Mouse (Mus musculus) c-Kit-positive CD71-positive TER-119-negative erythroid progenitor cells, embryonic 14.5 days (primary cell): ENCODE measurements around the gene Rwdd3.

Experiments
- DNase-seq: peaks from one replicate; pipeline ENCODE4 v3.0.0-alpha.2; 2013; ENCODE audit warnings: low read depth

Gene Rwdd3

DNA sequence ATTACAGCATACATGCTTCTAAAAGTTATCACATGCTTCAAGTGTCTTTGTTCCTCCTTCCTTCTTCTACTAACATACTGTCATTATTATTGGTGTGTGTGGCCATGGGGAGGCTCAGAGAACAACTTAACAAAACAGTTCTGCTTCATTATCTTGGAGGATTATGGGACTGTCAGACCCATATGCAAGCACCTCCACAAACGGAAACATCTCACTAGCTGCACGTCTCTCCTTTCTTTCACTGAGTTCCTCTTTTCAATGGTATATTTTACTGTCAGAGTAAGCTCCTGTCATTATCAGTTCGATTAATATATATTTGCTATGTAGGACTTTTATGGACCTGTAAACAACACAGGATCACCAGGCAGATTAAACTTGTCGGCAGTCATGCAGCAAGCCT, 11.1 kb downstream of the Rwdd3 start:
- no peak for DNase-seq

DNA sequence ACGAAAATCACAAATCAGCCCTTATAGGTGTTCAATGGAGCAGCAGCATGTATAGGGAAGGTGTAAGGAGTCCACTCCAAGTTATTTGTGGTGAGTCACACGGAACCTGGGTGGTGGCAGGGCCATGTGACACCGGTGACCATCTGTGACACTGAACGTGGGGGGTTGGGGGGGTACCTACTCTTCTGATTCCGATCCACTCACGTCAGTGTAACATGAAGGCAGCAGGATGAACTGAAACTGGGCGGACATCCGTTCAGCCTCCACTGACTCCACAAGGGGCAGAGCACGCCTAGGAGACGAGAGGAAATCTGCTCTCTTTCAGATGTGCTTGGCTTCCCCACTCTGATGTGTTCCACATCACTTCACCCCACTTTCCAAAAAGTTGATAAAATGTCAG, 11.9 kb downstream of the Rwdd3 start:
- no peak for DNase-seq

DNA sequence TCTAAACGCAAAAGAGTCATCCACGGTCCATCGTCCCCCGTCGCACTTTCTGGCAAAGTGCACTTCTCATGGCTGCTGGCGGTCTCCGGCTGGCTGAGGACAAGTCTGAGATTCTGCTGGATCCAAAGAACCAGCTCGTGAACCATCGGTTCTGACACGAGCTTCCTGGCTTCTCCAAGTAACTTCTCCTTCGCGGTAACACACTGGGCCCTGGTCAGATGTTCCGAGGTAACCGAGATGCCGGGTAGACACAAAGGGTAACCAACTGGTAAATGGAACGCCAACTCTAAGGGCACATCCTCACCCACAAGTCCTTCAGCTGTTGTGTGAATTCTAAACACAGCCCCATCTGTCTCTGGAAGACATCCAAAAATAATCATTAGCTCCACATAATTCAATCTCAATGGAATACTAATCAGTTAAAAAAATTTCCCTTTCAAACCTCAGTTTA, 12.6 kb downstream of the Rwdd3 start:
- no peak for DNase-seq

DNA sequence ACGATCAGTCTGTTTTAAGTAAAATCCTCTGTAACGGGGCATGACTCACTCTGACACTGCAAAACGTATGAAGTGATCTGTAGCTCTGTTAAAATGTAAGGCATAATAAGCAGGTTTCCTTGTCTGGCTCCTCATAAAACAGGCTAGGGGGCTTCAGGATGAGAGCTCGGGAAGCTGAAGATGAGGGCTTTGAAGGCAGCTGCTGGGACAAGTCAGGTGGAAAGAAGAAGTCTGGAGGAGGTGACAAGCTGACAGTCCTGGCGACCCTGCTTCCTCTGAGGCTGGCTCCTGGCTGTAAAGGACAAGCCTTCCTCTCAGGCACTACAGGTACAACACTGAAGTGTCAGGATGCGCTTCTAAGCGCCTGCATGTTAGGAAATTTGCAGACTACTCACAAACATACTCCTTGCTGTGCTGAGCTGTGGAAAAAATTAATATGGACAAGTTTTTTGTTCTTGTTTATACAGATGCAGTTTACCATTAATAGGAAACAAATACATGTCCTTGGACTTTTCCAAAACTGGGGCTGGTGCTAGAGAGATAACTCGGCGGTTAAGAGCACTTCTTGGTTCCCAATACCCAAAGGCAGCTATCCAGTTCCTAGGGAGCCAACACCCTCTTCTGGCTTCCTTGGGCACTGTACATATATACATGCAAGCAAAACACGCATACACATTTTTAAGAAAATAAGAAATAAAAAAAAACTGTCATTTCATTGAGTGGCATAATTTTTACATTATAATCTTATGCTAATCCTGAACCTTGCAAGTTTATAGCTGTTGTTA, 13.8 kb downstream of the Rwdd3 start:
- no peak for DNase-seq

DNA sequence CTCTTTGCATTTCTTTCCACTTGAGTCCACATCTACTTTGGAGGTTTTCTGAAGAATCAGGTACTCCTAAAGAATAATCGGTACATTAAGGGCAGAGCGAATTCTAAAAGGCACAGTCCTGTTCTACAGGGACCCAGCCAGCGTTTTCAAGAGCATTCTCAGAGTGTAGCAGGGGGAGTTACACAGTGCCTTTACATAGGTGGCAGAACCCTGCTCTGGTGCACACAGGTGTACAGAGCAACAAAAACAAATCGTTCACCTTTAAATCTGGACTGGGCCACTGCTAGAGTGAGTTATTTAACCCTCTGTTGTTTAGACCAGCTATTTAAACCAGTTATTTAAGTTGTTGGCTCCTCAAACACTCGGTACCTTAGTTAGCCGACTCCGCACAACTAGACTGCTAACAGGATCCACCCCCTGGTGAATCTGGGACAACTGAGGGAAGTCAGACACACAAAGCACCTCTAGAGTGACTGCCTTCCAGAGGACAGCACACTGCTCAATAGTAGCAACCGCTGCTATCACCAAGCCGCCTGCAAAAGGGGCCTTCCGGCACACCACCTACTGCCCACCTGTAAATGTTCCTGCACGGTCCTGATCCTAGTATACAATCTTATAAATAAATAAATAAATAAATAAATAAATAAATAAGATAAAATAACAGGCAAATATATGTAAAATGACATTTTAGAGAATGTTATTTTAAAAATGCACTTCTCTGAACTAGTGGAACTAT, 14.9 kb downstream of the Rwdd3 start:
- DNase-seq: no peak

DNA sequence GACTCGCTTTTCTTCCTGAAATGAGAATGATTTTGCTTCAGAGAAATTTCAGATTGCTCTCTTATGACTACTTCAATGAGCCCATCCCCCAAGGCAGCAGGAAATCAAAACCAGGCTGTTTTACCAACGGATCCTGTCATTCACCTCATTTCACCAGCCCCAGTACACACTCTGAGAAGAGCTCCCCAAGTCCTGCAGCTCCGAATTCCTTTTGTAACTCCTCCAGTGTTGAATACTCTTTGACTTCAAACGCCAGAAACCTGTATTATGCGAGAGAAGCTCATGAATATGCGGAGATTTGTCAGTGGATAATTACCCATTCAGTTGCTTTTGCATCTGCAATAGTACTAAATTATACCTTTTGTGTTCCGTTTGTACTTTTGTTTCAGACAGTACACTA, 15.5 kb downstream of the Rwdd3 start:
- DNase-seq: no peak

DNA sequence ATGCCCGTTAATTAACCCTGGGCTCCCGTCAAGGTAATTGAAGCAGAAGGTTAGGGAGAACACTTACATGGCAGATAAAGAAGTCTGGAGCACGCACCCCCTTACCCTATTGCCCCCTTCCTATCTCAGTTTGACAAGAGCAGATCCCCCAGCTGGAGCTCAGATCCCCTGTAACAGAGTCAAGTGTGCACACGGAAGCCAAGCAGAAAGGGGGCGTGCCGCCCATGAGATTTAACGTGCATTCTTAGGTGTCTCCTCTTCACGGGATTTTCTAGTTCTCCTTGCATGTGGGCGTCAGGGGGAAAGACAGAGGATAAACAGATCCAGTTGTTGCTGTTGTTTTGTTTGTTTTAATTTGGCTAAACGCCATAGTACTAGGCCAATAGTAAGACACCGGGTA, 37.6 kb downstream of the Rwdd3 start:
- DNase-seq: no peak

DNA sequence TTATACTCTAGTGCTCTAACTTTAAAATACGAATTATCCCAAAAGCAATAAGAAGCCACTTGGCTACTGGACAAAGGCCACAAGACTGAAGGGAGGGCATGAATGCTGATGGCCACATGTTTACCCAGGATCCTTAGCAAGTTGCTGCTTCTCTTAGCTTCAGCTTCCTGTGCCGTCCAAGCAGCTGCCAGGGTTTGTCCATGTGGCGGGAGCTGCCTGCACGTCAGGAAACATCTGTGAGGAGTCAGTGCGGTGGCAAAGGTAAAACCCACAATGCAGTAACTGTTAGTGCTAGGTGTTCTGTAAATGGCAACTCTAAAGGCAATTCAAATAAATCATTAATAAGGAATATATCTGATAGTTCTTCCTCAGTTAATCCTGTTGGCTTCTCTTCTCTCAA, 38.5 kb downstream of the Rwdd3 start:
- no peak for DNase-seq

DNA sequence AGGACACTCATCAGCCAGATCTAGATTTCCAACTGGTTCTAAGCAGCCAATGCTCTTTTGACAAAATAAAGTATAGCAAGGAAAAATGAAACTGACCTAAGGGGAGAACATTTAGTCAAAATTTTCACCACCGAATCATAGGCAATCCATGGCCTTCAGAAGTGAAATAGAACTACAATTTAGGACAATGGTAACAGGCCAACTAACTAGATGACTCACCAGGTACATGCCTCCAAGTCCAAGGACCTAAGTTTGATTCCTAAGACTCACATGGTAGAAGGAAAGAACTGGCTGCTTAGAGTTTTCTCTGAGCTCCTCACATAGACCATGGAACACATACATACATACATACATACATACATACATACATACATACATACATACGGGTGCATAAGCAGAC, 44.3 kb downstream of the Rwdd3 start:
- no peak for DNase-seq

DNA sequence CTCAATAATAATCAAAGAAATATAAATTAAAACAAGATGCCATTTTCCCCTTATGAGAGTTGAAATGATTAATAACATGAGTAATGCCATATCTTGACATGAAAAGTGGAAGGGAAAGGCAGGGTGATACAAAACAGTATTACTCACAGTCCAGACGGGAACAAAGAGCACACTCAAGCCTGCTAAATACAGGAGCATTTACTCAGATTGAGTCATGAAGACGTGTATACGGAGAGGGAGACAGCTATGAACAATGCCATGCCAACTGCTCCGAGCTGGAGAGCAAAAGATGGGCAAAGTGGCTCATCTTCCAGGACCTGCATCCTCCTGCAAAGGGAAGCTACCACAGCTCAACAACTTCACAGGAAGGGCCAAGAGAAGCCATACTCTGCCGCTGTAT, 45.0 kb downstream of the Rwdd3 start:
- no peak for DNase-seq

DNA sequence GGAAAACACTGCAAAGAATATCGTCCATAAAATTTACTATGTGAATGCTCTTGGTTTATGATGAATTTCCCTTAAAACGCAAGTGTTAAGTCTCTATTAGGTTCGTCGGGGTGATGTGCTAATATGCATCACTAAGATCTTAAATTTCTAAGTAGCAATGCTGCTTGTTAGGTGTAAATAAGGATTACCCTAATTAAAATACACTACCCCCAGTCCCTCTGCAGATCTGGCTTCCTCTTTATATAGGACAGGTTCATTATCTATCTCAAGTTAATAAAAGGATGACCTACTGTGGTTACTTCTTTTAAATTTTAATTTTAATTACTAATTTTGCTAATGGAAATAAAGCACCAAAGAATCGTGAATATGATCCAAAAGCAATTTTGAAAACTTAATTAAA, 50.4 kb downstream of the Rwdd3 start:
- no peak for DNase-seq

DNA sequence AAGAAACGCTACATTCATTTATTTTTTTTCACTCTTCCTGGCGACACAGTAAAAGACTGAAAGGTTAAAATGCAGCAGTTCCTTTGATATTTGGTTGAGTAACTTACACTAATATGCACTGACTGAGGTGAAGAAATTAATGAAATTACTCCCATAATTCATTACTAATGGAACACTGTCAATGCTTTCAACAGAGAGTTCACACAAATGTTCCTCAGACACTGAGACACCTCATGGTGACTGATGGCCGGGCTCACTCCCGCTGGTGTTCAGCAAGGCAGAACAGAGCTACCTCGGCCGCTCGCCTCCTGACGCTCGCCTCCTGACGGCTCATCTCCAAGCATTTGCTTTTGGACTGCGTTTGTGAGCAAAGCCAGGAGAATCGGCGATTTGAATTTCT, 54.9 kb downstream of the Rwdd3 start:
- DNase-seq: no peak

DNA sequence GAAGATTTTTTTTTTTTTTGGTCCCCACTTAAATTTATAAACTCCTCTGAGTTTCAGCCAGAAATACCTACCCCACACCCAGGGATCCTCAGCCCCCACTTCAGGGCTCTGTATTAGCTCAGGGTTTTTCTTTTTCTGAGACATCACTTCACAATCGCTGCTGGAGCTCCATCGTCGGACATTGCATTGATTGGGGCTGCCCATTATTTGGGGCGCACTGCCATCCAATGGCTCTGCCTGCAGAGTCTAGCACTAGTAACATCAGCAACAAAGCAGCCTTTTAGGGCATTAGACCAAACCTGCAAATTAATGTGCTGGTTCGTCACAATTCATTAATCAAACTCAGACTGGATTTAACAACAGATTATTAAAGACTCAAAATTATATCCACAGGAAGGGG, 55.4 kb downstream of the Rwdd3 start:
- DNase-seq: no peak

DNA sequence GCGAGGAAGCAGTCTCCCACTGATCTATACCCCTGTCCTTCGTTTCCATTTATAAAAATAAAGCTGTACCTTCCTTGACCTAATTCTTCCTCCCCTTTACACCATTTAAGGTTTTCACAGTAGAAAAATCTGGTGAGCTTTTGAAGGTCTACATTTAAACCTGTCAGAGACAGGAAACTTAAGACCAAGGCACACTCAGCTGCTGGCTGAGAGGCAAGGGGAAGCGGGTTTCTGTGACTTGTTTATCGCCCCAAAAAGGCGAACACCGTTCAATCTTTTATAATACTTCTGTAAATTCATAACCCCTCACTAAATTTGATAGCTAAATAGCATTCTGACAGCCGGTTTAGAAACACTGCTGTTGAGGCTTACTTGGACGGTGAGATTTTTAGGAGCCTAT, 60.4 kb downstream of the Rwdd3 start:
- DNase-seq: no peak

DNA sequence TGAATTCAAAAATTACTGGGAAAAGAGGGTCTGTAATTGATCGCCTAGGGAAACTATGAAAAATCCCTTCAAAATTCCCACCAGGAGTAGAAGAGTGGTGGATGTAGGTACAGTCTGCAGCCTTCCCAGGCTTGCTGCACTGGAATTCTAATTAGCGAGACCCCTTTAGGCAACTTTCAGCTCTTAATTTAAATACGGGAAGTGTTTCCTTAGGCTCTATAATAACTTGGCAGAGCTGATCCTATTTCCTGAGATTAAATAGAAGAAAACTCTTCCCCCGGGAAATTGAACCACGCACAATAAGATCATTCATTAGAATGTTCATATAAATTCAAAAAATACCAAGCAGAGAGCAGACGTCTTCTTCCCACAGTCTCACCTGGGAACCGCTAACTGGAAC, 61.1 kb downstream of the Rwdd3 start:
- no peak for DNase-seq

DNA sequence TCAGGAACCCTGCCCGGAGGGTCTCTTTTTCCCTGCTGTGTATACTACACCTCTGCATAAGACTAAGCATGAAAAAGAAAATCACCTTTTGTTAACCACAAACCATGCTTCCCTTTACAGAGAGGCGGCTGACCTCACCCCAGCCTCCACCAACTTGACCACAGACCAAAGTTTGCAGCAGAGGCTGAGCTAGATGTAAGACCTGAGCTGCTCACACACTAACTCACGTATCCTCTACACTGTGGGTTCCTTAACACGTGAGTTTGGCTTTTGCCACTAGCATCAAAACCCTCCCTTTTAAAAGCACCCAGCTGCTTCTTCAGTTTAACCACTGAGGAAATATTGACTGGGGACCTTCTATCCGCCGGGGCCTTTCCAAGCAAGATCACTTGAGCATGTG, 64.0 kb downstream of the Rwdd3 start:
- DNase-seq: no peak

DNA sequence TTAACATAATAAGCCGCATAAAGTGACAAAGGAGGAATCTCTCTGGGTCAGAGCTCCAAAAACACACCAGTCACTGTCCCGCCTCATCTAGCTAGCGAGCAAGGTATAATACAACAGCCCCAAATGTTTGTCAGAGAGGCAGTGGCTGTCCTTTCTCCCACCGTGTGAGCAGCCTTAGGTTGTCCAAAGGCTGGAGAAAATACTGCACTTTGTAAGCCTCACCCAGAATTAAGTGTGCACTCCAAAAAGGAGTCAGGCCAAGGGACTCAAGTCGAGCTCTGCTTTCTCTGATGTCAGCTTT, 66.1 kb downstream of the Rwdd3 start:
- no peak for DNase-seq
